Mouse (Mus musculus): ENCODE measurements around the gene Cers3.

DNA sequence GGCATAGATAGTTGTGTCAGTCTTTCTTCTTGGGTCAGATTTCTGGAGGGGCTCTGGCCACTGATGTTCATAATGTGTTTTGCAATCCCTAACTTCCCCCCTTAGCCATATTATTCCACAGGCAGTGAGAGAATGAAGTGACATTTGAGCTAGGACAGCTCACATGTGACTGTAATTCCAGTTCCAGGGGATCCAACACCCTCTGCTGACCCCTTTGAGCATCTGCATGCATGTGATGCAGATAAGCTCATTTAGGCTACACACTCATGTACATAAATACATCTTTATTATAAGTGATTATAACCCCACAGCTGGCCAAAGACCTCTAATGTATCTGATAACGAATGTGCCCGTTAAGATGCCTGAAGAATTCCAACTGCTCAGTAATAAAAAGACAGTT lies 129.9 kb downstream of the Cers3 start:
- no peak for TF ChIP-seq CTCF (conservative IDR thresholded peaks at IDR 0.05; ENCODE audit: low read length)
- TF ChIP-seq NANOG (IDR thresholded peaks at IDR 0.05; ENCODE audit: borderline replicate concordance, low read length) = no peak
- TF ChIP-seq POU5F1 (IDR thresholded peaks at IDR 0.05; ENCODE audit: borderline replicate concordance, low read length) = no peak
